Mouse (Mus musculus) myocyte (in vitro differentiated cells): ENCODE data around the gene Pparg.

Source experiments
- E2F4 ChIP-seq: IDR thresholded peaks from one replicate; pipeline ENCODE4 v1.6.1; 2011; ENCODE audit warnings: mild to moderate bottlenecking, control low read depth, moderate library complexity; ENCODE audit not compliant: insufficient read depth
- MYOD1 ChIP-seq, 3 experiments: IDR thresholded peaks; one replicate each; pipeline ENCODE4 v1.6.1; 2011; ENCODE audit warnings: control low read depth in 2 of 3, low read depth in 2 of 3, mild to moderate bottlenecking in 2 of 3, moderate library complexity in 1 of 3; ENCODE audit not compliant: insufficient read length in 2 of 3, control insufficient read depth in 1 of 3
- MYOG ChIP-seq, 3 experiments: IDR thresholded peaks; one replicate each; pipeline ENCODE4 v1.6.1; 2011; ENCODE audit warnings: control low read depth in 2 of 3, low read depth in 2 of 3, mild to moderate bottlenecking in 2 of 3; ENCODE audit not compliant: insufficient read length in 2 of 3, control insufficient read depth in 1 of 3, insufficient read depth in 1 of 3
- POLR2A ChIP-seq: IDR thresholded peaks from one replicate; pipeline ENCODE4 v1.6.1; 2011; ENCODE audit warnings: low read depth, mild to moderate bottlenecking, control low read depth, moderate library complexity; ENCODE audit not compliant: insufficient read length
- POLR2AphosphoS2 ChIP-seq: IDR thresholded peaks from one replicate; pipeline ENCODE4 v1.6.1; 2011; ENCODE audit warnings: low read depth, control low read depth; ENCODE audit not compliant: insufficient read length
- SRF ChIP-seq: IDR thresholded peaks from one replicate; pipeline ENCODE4 v1.6.1; 2011; ENCODE audit warnings: low read depth; ENCODE audit not compliant: control insufficient read depth, insufficient read length
- USF1 ChIP-seq: IDR thresholded peaks from one replicate; pipeline ENCODE4 v1.6.1; 2011; ENCODE audit warnings: low read depth, mild to moderate bottlenecking, control low read depth, moderate library complexity

DNA sequence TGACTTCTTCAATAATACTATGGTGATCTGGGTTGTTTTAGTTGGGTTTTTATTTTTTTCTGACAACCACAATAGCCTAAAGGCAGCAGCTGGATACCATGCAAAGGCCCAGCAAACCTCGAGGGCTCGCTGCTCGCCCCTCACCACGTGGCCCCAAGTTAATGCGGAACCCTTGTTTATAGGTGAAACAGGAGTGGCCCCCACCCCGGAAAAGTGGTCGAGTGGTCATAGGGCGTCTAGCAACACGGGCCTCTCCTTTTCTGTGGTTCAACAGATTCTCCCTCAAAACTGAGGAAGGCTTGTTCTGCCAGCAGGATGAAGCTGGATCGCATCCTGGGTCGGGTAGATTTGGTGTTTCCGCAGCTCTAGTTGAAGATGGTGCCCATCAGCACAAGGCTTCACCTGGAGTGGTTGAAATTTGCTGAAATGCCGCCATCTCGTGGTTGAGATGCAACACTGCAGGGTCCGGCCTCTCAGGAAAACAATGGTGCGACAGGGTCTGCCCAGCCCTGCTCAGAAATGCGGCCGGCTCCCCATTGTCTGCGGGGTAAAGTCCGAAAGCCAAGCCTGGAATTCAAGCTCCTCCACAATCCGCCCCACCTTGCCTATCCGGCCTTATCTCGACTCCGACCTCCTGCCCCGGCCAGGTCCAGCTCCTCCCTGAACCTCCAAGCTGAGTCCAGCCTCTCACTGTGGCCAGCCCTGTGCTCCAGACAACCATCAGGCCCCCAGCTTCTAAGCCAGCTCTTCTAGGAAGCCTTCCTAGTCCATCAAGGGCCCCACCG lies 178.1 kb downstream of the Pparg start:
- no peak for TF ChIP-seq USF1
- TF ChIP-seq POLR2A: no peak
- no peak for TF ChIP-seq MYOG (IDR thresholded peaks at IDR 0.05; ENCODE audit: control insufficient read depth in 1 of 3, insufficient read depth in 1 of 3, insufficient read length in 2 of 3, low read depth in 2 of 3)
- no peak for TF ChIP-seq E2F4
- no peak for TF ChIP-seq MYOD1 (IDR thresholded peaks at IDR 0.05; ENCODE audit: control insufficient read depth in 1 of 3, insufficient read length in 2 of 3, low read depth in 2 of 3)
- TF ChIP-seq SRF: no peak
- no peak for TF ChIP-seq POLR2AphosphoS2
